Comparison of ENCODE assay signal across 11 mouse cellular contexts in genomic region chr6:146530769-146531168, GRCm38 (mm10). TPM values are rescaled to one million over a fixed set of nuclear protein-coding genes. Genes with fewer than 3 reads are reported as not detected.
A peak's percentile ranks its signal among the peaks of the same experiment; 100 is the strongest.
DNase-seq lines count a peak whose midpoint lies in the region; ATAC-seq lines count a peak whose summit lies in the region.
"Had no signal": no experiment of that assay in that cellular context is flagged by ENCODE, and none has a peak within 500 bp of the region (broad histone marks: within the 10 kb centered on the region; RNA-seq: fewer than 3 reads in every experiment).

No protein-coding gene starts in this region.

- WGBS in heart, embryonic 13.5 days: 51% methylated on average over 5 of the region's 5 CpGs
- 72% methylated on average over 5 of the region's 5 CpGs for WGBS in hindbrain, embryonic 16.5 days
- 82% methylated on average over 5 of the region's 5 CpGs for WGBS in forebrain, embryonic 11.5 days

- H3K4me2 ChIP-seq in heart, embryonic 13.5 days: no peak overlapping the region
- H3K4me2 ChIP-seq in hindbrain, embryonic 16.5 days (ENCODE audit: low read length): no peak overlapping the region
- H3K4me2 ChIP-seq in forebrain, embryonic 11.5 days (ENCODE audit: low read depth, low read length, severe bottlenecking): no peak overlapping the region
- H3K4me2 ChIP-seq: liver, embryonic 15.5 days had no signal

- ATAC-seq in heart, embryonic 13.5 days (ENCODE audit: extremely low read depth, insufficient number of reproducible peaks, low FRiP score, low TSS enrichment): peak; percentile 58; the same call in 1 of the 2 replicates
- ATAC-seq in megakaryocyte, adult 5-6 weeks (ENCODE audit: poor library complexity, severe bottlenecking): peak; percentile 33; the same call in 1 of the 2 replicates
- no peak for ATAC-seq in hindbrain, embryonic 16.5 days
- no peak for ATAC-seq in forebrain, embryonic 11.5 days (replicated peaks; ENCODE audit: low FRiP score)

- peak overlapping the region; percentile 83 for H3K27ac ChIP-seq in heart, embryonic 13.5 days (replicated peaks)
- H3K27ac ChIP-seq in hindbrain, embryonic 16.5 days (ENCODE audit: low read depth, low read length): no peak overlapping the region
- H3K27ac ChIP-seq in forebrain, embryonic 11.5 days (ENCODE audit: low read depth, low read length): no peak overlapping the region
- H3K27ac ChIP-seq: liver, embryonic 15.5 days had no signal

- H3K9ac ChIP-seq in heart, embryonic 13.5 days: no peak overlapping the region
- H3K9ac ChIP-seq in hindbrain, embryonic 16.5 days (ENCODE audit: low read depth, low read length): no peak overlapping the region
- H3K9ac ChIP-seq in forebrain, embryonic 11.5 days (ENCODE audit: low read length): no peak overlapping the region
- H3K9ac ChIP-seq: liver, embryonic 15.5 days had no signal

- no peaks in the 10 kb centered on the region for H3K9me3 ChIP-seq in heart, embryonic 13.5 days
- H3K9me3 ChIP-seq in hindbrain, embryonic 16.5 days (ENCODE audit: control insufficient read depth, low read length): no peaks in the 10 kb centered on the region
- H3K9me3 ChIP-seq in forebrain, embryonic 11.5 days (ENCODE audit: control insufficient read depth, low read length): no peaks in the 10 kb centered on the region
- H3K9me3 ChIP-seq: liver, embryonic 15.5 days had no signal

- H3K4me3 ChIP-seq in heart, embryonic 13.5 days: no peak overlapping the region
- H3K4me3 ChIP-seq in hindbrain, embryonic 16.5 days (ENCODE audit: low read length): no peak overlapping the region
- H3K4me3 ChIP-seq in forebrain, embryonic 11.5 days (ENCODE audit: low read depth, low read length): no peak overlapping the region
- H3K4me3 ChIP-seq: liver, embryonic 15.5 days had no signal

- peak; percentile 48 for DNase-seq in embryo, embryonic 11.5 days (ENCODE audit: low read depth, low spot score)
- DNase-seq in kidney, postnatal 10 days: peak; percentile 68
- no peak for DNase-seq in spleen, postnatal 4 days (ENCODE audit: low spot score in 2 of 2)
- DNase-seq in forebrain, embryonic 11.5 days (ENCODE audit: low spot score): no peak
- DNase-seq in layer of hippocampus, adult 9-10 months (ENCODE audit: low spot score): no peak
- DNase-seq: cerebellum, adult 9-10 months; right cerebral cortex, postnatal 14 days had no signal

- H3K27me3 ChIP-seq in heart, embryonic 13.5 days (replicated peaks): no peaks in the 10 kb centered on the region
- H3K27me3 ChIP-seq in hindbrain, embryonic 16.5 days (replicated peaks; ENCODE audit: control insufficient read depth, insufficient read depth, low read length): no peaks in the 10 kb centered on the region
- H3K27me3 ChIP-seq in forebrain, embryonic 11.5 days (ENCODE audit: control insufficient read depth, insufficient read depth, low read length): no peaks in the 10 kb centered on the region
- H3K27me3 ChIP-seq: liver, embryonic 15.5 days had no signal

- no peaks in the 10 kb centered on the region for H3K36me3 ChIP-seq in heart, embryonic 13.5 days
- H3K36me3 ChIP-seq in hindbrain, embryonic 16.5 days (ENCODE audit: control insufficient read depth, insufficient read depth, low read length): no peaks in the 10 kb centered on the region
- H3K36me3 ChIP-seq in forebrain, embryonic 11.5 days (ENCODE audit: control insufficient read depth, insufficient read depth, low read length): no peaks in the 10 kb centered on the region
- H3K36me3 ChIP-seq: liver, embryonic 15.5 days had no signal

- peaks cover 24% of the 10 kb centered on the region for H3K4me1 ChIP-seq in heart, embryonic 13.5 days
- no peaks in the 10 kb centered on the region for H3K4me1 ChIP-seq in hindbrain, embryonic 16.5 days (ENCODE audit: control insufficient read depth, insufficient read depth, low read depth, low read length)
- H3K4me1 ChIP-seq in forebrain, embryonic 11.5 days (replicated peaks; ENCODE audit: control insufficient read depth, insufficient read depth, low read length): no peaks in the 10 kb centered on the region
- H3K4me1 ChIP-seq: liver, embryonic 15.5 days had no signal

RNA-seq across cellular contexts. Expression of gene Itpr2, which starts 28.7 kb away (rescaled TPM):
- polyA plus RNA-seq in heart, embryonic 13.5 days (2015; fragmentation: Nextera tagmentation; extraction: Ambion mirVana): 31.2 and 31.4 TPM in 2 replicates
- total RNA-seq in megakaryocyte, adult 5-6 weeks (2015): 15.3 and 17.3 TPM in 2 replicates
- total RNA-seq in megakaryocyte, adult 5-6 weeks (2017): 22.8 and 26.9 TPM in 2 replicates
- polyA plus RNA-seq in hindbrain, embryonic 16.5 days (2015; fragmentation: Nextera tagmentation; extraction: Ambion mirVana): 9.1 and 9.6 TPM in 2 replicates
- 3.0 and 5.3 TPM in 2 replicates for polyA plus RNA-seq in forebrain, embryonic 11.5 days (2014; fragmentation: Nextera tagmentation; extraction: Ambion mirVana)

RNA-seq across cellular contexts. Expression of gene Fgfr1op2, which starts 46.2 kb away (rescaled TPM):
- 79.8 and 86.3 TPM in 2 replicates for polyA plus RNA-seq in heart, embryonic 13.5 days (2015; fragmentation: Nextera tagmentation; extraction: Ambion mirVana)
- 166 and 167 TPM in 2 replicates for total RNA-seq in megakaryocyte, adult 5-6 weeks (2015)
- total RNA-seq in megakaryocyte, adult 5-6 weeks (2017): 149 and 186 TPM in 2 replicates
- polyA plus RNA-seq in hindbrain, embryonic 16.5 days (2015; fragmentation: Nextera tagmentation; extraction: Ambion mirVana): 38.0 and 41.5 TPM in 2 replicates
- 83.8 and 85.6 TPM in 2 replicates for polyA plus RNA-seq in forebrain, embryonic 11.5 days (2014; fragmentation: Nextera tagmentation; extraction: Ambion mirVana)

RNA-seq across cellular contexts. Expression of gene Ints13, which starts 46.9 kb away (rescaled TPM):
- 43.4 and 50.9 TPM in 2 replicates for polyA plus RNA-seq in heart, embryonic 13.5 days (2015; fragmentation: Nextera tagmentation; extraction: Ambion mirVana)
- total RNA-seq in megakaryocyte, adult 5-6 weeks (2015): 59.9 and 80.9 TPM in 2 replicates
- 87.4 and 91.5 TPM in 2 replicates for total RNA-seq in megakaryocyte, adult 5-6 weeks (2017)
- 41.1 and 47.5 TPM in 2 replicates for polyA plus RNA-seq in hindbrain, embryonic 16.5 days (2015; fragmentation: Nextera tagmentation; extraction: Ambion mirVana)
- 89.0 and 92.0 TPM in 2 replicates for polyA plus RNA-seq in forebrain, embryonic 11.5 days (2014; fragmentation: Nextera tagmentation; extraction: Ambion mirVana)

Comparison
In these comparisons a context has a peak if more than half of its experiments do, and no peak if none do; other contexts are left out.
1. DNase-seq: peak in embryo, embryonic 11.5 days (single experiment) and kidney, postnatal 10 days (single experiment); none in spleen, postnatal 4 days (0 of 2), forebrain, embryonic 11.5 days (single experiment) and layer of hippocampus, adult 9-10 months (single experiment).
2. ATAC-seq: peak in heart, embryonic 13.5 days (single experiment) and megakaryocyte, adult 5-6 weeks (single experiment); none in hindbrain, embryonic 16.5 days (single experiment) and forebrain, embryonic 11.5 days (single experiment).